Mouse (Mus musculus) erythroblast, embryonic 14.5 days (primary cell): Measurements from ENCODE around the gene Aldh5a1.

ENCODE experiments used
- GATA1 ChIP-seq: IDR thresholded peaks from 2 replicates; pipeline ENCODE4 v1.6.1; 2012; ENCODE audit warnings: low read length, inconsistent platforms, mixed read lengths
- TAL1 ChIP-seq: IDR thresholded peaks from 3 replicates; pipeline ENCODE4 v1.6.1; 2012; ENCODE audit warnings: low read length, inconsistent platforms, mixed read lengths

DNA sequence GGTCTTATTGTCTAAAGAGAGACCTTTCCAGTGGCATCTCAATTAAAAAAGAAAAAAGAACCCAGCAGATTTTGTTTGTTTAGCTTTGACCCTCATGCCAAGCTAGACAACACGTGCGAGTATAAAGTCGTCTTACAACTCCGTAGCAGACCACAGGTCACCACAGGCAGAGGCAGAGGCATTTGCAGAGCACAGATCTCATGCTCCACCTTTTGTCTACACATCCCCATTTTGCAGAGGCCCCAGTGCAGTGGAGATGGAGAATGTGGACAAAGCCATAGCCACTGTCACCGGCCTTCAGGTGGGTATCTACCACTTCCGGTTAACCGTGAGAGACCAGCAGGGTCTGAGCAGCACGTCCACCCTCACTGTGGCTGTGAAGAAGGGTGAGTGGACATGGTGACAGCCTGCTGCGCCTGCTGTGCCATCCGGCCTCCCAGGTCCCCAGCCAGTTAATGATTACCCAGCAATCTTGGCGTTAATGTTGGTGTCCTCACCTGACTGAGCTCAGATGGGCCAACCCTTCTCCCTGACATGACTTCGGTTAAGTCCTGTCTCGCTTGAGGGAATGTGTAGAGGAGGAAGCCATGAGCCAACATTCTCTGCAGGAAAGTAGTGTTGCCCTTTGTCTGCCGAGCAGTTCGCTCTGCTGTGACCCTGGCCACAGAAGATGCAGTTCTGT is 58.0 kb downstream of the Aldh5a1 start:
- TF ChIP-seq GATA1 (no peak), TAL1 (no peak)
